Mouse (Mus musculus) G1E (cell line): ENCODE measurements around the gene C130026I21Rik.
"Not testable (repeated sequence)": the region's sequence is repeated elsewhere in the genome, so short reads cannot be mapped to it uniquely, and the experiment has no call there.

Experiments used
- CTCF ChIP-seq: IDR thresholded peaks from 2 replicates; pipeline ENCODE4 v1.5.1; 2012; ENCODE audit warnings: low read depth, low read length, inconsistent platforms, mixed read lengths
- GATA1 ChIP-seq: IDR thresholded peaks from 2 replicates; pipeline ENCODE4 v1.6.1; 2012; ENCODE audit warnings: borderline replicate concordance, low read length, inconsistent platforms, mixed read lengths
- GATA2 ChIP-seq: IDR thresholded peaks from 2 replicates; pipeline ENCODE4 v1.6.1; 2012; ENCODE audit warnings: low read depth, low read length, inconsistent platforms, borderline replicate concordance

- TF ChIP-seq CTCF, GATA2, GATA1: not testable (repeated sequence)
Observed at GRCm38 (mm10) chr1:85092169-85092568, 178.2 kb downstream of the C130026I21Rik start.
